Mouse (Mus musculus): ENCODE results near the gene Olfr801.

DNA sequence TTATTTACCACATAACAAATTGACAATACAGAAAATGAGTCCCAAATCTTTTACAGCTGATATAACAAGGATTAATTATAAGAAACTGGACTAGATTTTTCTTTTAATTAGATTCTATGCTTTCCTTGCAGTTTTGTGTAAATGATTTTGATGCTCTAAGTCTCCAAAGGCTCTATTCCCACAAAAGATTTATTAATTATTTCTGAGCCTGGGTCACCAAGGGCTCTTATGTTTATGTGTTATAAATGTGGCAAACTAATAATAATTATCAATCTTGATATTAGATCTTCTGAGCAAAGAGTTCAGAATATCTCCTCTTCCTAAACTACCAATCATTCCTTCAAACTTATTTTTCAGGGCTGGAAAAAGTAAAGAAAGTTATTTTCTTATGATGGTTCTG, 16.3 kb downstream of the Olfr801 start, which contains the start of gene Olfr800:
- TF ChIP-seq CTCF (IDR thresholded peaks at IDR 0.05) (no peak), EP300 (IDR thresholded peaks at IDR 0.05) (no peak)

Data from lung, postnatal 0 days (tissue).